Mouse (Mus musculus) kidney, postnatal 14 days (tissue): ENCODE data around the gene Snapc4.
"Not testable (repeated sequence)": the region's sequence is repeated elsewhere in the genome, so short reads cannot be mapped to it uniquely, and the experiment has no call there.

Source experiments
- DNase-seq: peaks from one replicate; pipeline ENCODE4 v3.0.0; 2022; ENCODE audit warnings: mixed read lengths

The Snapc4 gene

DNA sequence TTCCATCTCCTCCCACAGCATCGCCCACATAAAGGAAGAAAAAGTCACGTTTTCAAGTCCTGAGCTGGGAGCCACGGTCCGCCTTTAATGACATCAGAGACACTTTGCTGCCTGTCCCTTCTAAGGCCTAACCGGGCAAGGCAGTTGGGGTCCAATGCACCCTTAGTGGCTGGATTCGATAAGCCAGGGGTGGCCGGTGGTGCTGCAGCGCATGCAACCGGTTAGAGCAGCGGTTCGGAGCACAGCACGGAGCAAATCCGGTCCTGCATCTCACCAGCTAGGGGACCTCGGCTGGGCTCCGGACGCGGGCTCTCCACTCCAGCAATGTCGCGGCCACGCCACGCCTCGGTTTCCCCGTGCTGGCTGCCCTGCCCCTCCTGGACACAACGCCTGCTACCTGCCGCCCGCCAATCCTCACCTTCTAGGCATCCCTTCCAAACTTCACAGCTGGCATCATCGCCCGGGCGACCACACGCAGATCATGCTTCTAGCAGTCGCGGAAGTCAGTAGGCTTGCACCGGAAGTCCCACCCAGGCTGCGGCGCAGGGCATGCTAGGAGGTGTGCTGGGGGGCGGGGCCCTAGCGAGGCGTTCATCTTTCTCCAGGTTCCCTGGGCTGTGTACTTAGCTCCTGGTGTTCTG lies at the start of gene Snapc4:
Gene Snapc4 (minus strand): TSS at position 523 of the 641 bp plus-strand sequence.
- peak; percentile 91 for DNase-seq

DNA sequence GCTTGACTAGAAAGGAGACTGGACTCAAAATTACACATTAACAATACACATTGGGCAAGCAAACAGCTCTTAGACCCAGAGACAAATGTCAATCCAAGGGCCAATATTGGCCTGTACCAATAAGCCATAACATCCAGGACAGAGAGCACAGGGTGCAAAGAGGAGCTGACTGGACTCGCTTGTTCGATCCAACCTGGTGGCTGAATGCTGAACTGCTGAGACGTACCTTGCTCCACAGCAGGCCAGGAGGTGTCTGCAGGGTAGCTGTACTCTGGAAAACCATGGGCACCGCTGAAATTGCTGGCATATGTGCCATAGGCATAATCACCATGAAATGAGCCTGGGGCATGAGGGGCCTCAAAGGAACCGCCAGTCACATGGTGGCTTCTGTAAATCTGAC lies 49.4 kb upstream of the Snapc4 start:
- DNase-seq: no peak

DNA sequence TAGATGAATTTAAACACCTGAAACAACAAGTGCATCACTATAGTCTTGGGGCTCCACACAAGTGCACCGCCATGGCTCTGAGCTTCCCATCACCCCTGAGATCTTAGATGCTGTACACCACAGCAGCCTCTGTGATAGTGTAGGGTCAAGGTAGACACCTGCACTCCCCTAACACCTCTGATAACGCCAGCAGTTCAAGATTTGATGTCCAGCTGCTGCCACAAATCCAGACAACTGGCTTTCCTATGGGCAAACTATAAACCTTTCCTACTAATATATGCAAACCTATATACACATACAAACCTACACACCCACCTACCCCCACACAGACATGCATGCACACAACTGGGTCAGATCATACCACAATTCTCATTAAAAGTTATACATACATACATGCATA lies 44.1 kb upstream of the Snapc4 start:
- no peak for DNase-seq

DNA sequence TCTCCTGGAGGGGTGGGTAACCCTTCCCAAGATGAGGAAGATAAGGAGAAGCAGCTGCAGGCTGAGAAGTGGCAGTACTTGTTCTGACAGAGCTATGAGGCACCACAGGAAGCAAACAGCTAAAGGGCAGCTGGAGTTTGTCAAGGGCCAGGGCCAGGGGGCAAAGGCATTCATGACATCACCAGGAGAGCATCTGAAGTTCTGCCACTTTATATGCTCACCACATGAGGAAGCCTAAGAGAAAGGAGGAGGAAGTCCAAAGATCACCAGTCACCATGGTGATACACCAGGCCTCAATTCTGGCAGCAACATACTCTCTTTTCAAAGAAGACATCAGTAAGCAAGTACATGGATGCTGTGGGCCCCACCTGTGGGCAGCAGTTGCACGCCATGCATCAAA lies 42.6 kb upstream of the Snapc4 start:
- peak; percentile 61 for DNase-seq

DNA sequence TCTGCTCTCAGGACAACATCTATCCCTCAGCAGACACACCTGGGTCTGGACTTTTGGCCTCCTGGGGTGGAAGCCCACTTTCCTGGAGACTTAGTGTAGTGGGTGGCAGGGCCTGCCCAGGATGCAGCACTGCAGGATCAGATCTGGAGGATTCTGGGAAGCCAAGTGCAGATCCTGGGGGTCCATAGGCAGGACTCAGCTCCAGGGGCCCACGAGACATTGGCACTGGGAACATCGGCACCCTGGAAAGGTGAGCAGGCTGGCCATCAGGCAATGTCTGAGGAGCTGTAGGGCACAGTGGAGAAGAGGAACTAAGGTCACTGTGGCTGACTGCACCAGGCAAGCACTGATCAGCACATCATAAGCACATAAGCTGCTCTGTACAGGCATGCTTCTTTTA lies 41.5 kb upstream of the Snapc4 start:
- DNase-seq: no peak

DNA sequence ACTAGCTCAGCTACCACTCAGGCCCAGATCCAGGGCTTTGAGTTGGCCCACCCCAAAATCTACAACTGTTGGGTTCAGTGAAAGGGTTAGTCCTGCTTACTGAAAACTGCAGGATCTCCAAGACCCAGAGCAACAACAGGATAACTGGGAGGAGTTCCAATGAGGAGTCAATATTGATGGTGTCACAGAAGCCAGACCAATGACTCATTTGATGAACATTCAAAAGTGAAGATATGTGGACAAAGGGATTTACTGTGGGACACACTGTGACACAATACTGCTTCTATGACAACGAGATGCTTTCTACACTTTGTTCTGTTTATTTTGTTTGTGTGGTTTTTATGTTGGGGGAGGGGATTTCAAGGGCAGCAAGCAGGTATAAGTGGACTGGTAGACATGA lies 37.7 kb upstream of the Snapc4 start:
- no peak for DNase-seq

DNA sequence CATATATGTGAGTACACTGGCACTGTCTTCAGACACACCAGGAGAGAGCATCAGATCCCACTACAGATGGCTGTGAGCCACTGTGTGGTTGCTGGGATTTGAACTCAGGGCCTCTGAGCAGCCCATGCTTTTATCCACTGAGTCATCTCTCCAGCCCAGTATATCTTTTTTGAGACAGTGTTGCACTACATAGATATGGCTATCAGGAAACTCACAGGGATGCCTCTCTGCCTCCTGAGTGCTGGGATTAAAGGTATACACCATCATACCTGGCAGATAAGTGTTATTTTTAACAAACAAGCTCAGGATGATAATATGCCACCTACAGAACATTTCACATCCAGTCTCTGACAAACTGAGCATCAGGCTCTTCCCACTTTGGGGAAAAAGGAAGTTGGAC lies 36.6 kb upstream of the Snapc4 start:
- DNase-seq: no peak

DNA sequence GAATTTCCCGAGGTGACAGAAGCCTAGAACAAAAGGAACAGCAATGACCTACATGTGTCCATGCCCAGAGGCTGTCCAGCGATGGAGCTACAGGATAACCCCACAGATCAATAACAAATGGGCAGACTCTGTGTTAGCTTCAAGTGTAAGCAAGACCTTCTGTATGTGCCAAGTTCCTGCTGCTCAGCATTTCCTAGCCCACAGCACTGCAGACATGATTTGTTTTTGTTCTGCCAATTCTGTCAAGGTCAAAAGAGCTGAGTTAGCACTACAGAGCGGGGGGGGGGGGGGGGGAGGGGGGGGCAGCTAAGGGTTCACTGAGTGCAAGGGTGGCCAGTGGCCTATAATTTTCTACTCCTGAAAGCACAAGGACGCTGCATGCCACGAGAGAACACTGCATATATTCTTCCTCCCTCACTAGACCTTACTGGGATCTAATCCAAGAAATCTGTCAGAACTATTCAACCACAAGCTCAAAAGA lies 30.5 kb upstream of the Snapc4 start:
- DNase-seq: peak; percentile 65

DNA sequence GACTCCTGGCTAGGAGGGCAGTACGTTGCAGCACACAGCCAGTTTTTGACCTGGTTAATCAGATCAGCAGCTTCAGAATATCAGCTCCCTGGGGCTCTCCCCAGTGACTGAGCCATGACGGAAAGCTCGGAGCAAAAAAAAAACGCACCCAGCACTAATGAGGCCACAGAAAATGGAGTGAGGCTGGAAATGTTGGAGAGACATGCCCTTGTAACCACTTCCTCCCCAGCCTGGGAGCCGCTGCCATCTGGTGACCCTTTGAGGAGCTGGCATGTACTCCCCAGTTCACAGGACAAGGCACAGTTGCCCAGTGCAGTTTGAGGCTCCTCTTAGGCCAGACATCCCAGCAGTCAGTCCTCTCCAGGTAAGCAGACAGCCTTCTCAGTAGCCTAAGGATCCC lies 29.6 kb upstream of the Snapc4 start:
- no peak for DNase-seq

DNA sequence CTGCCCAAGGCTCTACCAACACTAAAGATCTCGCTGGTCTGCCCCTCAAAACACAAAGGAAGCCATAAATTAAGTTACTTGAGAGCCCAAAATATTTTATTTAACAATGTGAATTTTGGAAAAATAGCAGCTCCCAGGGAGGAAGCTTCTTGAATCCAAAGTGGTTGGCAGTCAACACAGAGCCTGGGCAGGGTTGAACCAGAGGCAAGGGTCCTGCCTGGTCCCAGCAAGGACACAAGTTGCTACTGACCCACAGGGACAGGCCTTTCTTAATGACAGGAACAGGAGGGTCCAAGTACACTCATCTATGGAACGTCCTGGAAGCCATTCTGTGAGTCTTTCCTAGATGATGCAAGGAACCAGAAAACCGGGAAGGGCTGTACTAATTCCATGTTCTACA lies 28.9 kb upstream of the Snapc4 start:
- no peak for DNase-seq

DNA sequence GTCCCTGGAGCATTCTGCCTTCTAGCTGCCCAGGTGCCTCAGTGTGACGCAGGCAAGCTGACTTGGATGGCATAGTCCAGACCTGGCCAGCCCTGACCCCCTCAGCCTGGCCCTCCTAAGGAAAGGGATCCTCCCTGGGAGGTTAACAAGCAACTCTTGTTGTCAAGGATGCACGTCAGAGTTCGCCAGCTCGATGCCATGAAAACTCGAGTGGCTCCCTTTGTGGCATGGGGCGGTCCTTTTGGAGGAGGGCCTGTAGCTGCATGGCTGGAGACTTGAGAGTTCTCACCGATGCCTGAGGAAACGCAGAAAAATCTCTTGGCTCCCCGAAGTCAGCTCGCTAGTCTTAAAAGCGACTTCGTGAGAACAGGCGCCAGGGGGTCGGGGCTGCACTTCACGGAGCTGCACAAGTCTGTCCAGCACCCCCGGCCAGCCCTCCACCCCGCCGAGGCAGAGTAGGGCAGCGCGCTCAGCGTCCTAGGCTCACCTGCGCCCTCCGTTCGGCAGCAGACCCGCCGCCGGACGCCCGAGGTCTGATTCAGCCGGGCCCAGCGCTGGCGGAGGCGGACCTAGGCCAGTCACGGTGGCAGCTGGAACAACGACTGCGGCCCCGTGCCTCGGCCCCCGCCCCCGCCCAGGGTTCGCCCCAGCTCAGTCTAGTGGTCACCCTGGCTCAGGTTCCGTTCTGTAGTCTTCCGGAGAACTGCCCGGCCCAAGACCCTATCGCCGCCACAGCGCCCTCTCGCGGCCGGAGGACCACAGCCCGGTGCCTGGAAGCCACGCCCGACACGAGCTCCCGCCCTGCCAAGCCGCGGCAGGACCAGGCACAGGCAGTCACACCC lies 28.3 kb upstream of the Snapc4 start, which contains the start of gene Inpp5e:
Gene Inpp5e (minus strand): TSS at position 689 of the 842 bp plus-strand sequence.
- peak; percentile 98 for DNase-seq

DNA sequence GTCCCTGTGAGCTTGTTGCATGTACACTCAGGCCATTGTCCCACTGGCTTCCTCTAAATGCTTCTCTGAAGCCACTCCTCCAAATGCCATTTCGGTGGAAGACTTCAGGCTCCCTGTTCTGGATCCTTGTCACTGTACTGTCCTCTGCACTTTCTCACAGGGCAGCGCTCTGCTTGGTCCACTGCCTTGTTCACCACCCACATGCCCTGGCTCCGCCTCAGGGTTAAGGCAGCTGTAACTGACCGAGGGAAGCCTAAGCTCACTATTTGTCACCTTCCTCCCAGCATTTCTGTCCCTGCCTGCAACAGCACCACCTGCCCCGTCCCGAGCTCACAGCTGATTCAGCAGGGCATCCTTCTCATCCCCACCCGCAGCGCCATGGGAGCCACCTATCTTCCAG lies 22.9 kb upstream of the Snapc4 start:
- peak; percentile 58 for DNase-seq

DNA sequence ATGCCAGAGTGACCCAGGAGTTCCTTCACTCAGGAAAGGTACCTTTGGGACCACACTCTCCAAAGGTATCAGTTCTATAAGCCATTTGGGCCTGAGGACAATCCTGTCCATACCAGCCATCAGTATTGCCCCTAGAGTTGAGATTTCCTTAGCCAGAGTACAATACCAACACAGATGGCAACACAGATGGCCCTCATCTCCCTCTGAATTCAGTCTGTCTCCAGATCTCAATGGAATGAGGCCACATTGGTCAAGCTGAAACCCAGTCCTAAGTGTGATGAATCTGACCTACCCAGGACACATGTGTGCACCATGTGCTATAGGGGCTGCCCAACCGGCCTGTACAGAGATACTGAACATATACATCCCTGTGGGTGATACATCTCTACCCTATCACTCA lies 21.8 kb upstream of the Snapc4 start:
- DNase-seq: no peak

DNA sequence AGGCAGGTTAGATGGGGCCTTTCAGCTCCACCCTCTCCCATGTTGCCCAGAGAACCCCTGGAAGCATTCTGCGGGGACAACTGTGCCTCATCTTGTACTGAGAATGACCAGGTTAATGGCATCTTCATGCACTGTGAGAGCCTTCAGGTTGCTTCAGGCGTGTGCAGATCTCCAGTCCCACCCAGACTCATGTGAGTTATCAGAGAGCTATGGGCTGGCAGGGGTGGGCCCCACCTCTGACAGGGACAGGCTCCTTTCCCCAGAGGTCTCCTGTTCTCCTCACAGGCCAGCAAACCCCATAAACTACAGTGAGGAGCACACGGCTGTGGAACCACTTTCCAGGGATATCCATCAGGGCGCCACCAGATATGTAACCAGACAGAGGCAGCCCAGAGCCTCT lies 20.6 kb upstream of the Snapc4 start:
- DNase-seq: no peak

DNA sequence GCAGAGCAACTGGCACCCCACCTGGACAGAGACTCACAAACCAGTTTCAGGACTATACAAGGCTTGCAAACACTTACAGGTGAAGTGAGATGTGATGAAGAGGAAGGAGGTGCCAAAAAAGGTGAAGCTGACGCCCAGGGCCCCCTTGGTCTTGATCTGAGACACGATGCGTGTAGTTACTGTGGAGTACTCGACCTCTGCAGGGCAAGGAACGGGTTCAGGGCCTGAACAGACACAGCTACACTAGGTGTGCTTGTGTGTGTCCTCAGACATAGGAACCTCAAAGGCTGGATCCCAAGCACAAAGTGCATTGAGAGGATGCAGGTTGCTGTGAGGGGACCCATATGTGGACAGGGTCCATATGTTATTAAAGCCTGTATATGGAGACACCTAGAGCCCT lies 19.8 kb upstream of the Snapc4 start:
- no peak for DNase-seq

DNA sequence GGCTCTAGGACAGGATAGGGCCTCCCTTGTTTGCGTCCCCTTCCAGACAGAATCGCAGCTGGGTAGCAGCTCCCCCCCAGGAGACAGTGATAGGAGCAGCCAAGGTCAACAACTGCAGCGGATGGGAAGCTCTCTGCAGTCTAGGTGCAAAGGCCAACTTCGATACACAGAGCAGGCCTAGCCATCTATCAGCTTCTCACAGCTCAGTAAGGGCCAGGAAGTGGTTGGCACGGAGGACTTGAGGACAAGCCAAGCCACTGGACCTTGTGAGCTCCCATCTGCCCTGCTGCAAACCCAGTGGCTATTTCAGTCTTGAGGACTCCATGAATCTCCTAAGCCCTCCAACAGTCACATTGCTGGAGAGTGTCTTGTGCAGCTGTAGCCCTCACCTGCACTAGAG lies 19.2 kb upstream of the Snapc4 start:
- DNase-seq: peak; percentile 42

DNA sequence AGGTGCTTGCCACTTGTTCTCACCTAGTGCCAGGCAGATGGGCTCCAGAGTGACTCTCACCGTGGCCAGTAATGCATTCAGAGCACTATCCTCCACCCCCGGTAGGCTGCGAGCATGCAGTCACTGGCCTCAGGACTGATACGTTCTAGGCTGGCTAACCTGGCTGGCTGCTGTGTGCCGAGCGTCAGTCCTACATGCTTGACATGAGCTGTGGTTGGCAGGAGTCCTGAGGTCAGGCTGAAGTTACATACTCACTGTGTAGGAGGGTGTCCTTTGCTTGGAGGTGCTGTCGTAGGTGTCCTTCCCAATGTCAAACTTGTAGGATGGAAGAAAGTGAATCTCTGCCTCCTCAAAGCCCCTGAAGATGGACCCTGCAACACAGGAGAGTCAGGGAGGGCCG lies 18.5 kb upstream of the Snapc4 start:
- DNase-seq: no peak

DNA sequence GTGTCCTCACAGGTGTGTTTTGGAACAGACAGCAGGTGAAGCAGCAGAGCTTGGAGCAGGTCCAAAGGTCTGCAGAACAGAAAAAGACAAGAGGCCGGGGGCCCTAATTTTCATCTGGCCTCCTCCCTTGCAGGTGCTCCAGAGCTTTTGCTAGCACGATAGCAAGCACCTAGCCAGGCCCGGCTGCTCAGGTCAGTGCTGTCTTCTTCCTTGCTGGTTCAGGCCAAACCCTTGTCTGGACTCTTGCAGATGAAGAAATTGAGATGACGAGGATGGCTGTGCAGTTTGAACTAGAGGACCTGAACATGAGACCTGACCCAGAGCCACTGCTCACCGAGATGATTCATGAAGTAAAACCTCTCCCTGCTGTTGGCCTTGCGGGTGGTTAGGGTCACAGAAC lies 11.2 kb upstream of the Snapc4 start:
- DNase-seq: no peak

DNA sequence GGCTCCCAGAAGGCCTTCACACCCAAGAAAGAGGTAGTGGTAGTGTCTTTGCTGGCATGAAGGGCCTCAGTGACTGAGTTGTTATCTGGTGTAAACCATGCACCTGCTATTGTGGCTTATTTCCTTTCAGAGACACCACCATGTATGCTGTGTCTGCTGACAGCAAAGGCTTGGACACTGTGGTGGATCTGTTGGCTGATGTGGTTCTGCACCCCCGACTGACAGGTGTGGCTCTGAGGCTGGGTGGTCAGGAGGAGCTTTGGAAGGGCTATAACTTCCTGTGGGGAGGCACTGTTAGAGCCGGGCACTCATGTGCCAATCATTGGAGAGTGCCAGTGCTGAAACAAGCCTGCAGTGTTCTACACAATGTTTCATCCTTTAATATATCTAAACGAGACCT lies 10.5 kb upstream of the Snapc4 start:
- DNase-seq: no peak

DNA sequence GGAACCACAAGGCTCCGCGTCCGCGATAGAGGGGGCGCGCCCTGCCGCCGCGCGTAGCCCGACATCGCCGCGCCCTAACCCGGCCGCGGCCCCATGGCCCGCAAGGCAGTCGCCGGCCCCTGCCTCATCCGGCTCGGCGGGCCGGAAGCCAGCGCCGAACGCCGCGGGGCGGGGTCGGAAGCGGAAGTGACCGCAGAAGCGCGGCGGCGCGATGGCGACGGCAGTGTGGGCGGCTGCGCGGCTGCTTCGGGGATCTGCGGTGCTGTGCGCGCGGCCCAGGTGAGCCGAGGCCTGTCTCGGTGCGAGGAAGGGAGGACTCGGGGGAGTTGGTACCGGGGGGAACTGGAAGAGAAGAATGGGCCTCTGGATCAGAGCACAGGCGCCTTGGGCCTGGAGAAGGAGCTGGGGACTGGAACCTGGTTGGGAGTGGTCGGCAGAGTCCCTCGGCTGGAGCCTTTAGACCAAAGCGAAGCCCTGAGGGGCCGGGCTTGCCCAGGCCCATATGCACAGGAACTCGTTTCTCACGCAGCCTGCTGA lies 8.8 kb upstream of the Snapc4 start, which contains the start of the genes Entr1 and Pmpca:
Gene Entr1 (minus strand): TSS at position 163 of the 537 bp plus-strand sequence.
Gene Pmpca (plus strand): TSS at position 186 of the 537 bp plus-strand sequence.
- DNase-seq: peak; percentile 92

DNA sequence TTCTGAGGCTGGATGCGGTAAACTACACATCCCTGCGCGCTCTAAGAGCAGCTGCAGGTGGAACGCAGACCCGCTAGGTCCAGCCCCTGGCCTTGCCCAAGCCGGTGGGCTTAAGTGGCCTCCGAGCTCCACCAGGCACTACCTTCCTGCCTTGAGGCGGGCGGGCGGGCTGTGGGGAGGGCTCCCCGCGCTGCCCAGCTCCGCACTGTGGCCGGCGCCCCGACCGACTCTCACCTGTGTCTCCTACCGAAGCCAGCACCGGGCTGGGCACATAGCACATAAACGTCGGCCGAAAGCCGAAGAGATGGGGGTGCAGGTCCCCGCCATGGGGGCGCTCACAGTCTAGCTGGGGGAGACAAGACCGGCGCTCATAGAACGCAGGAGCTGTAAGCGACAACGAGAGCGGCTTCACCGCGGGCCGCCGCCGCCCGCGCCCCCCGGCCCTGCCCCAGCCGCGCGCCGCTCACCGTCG lies 8.3 kb upstream of the Snapc4 start:
- DNase-seq: no peak

DNA sequence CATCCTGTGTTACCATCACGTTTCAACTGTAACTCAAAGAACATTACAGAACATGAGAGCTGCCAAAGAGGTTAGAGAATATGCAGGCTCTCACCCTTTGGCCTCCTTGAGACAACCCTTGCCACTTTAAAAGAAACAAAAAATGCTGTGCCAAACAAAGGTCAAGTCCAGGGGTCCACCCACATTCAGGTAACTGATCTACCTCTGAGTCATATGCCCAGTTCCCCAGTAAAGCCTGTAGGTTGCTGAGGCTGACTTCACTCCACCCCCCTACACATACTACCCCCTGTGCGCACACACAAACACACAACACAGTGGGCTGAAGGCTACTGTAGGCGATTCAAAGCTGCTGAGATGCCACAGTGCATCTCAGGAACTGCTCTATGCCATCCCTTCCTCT lies 7.3 kb upstream of the Snapc4 start:
- peak; percentile 52 for DNase-seq

DNA sequence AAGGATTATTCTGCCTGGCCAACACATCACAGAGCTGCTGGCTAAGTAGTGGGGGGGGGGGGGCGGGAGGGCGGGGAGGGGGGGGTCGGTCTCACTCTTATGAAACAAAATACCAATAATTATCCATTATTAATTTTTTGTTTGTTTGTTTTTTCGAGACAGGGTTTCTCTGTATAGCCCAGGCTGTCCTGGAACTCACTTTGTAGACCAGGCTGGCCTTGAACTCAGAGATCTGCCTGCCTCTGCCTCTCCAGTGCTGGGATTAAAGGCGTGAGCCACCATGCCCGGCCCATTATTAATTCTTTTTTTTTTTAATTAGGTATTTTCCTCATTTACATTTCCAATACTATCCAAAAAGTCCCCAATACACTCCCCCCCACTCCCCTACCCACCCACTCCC lies 418 bp upstream of the Snapc4 start:
- not testable (repeated sequence) for DNase-seq

DNA sequence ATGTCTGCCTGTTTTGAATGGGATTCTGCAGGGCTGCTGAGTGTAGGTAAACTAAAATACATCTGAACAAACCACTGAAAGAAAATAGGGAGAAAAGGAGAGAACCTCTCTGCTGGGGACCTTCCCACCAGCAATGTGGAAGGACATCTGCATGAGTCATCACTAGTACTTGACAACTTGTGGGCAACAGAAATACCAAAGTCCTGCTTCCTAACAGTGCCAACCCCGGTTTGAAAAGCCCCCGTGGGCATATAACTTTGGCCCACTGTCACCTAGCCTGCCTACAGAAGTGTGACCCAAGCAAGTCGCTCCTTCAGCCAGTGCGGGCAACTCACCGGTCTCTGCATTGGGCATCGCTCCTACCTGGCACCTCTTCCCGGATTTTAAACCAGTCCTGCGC lies 8.1 kb downstream of the Snapc4 start:
- DNase-seq: no peak
